Mouse (Mus musculus) limb, embryonic 13.5 days (tissue): Measurements from ENCODE around the gene Itga9. TPM values are rescaled to one million over a fixed set of nuclear protein-coding genes. Genes with fewer than 3 reads are reported as not detected.
A peak's percentile ranks its signal among the peaks of the same experiment; 100 is the strongest.

Experiments used
- ATAC-seq: fragments of 200-750 bp; cut with Nextera tagmentation; 2 replicates; pipeline ENCODE4 v1.8.0; 2017; ENCODE audit warnings: low read depth, moderate number of reproducible peaks, moderate TSS enrichment; ENCODE audit not compliant: low FRiP score
- H3K27ac ChIP-seq: fragments of 300-500 bp; sonication (generic); 2 replicates; pipeline ENCODE4 v1.5.1; 2015; ENCODE audit warnings: inconsistent platforms, mild to moderate bottlenecking, moderate library complexity
- H3K27me3 ChIP-seq: fragments of 300-500 bp; sonication (generic); 2 replicates; pipeline ENCODE4 v1.6.1; 2015; ENCODE audit warnings: mild to moderate bottlenecking, inconsistent platforms
- H3K36me3 ChIP-seq: fragments of 300-500 bp; sonication (generic); 2 replicates; pipeline ENCODE4 v1.6.1; 2015; ENCODE audit warnings: inconsistent platforms, mild to moderate bottlenecking, moderate library complexity
- H3K4me1 ChIP-seq: fragments of 300-500 bp; sonication (generic); 2 replicates; pipeline ENCODE4 v1.6.1; 2015; ENCODE audit warnings: inconsistent platforms
- H3K4me2 ChIP-seq: fragments of 300-500 bp; sonication (generic); replicated peaks from 2 replicates; pipeline ENCODE4 v1.6.1; 2015; ENCODE audit warnings: inconsistent platforms, mild to moderate bottlenecking, moderate library complexity
- H3K4me3 ChIP-seq: fragments of 300-500 bp; sonication (generic); 2 replicates; pipeline ENCODE4 v1.5.1; 2015; ENCODE audit warnings: moderate library complexity, mild to moderate bottlenecking, inconsistent platforms
- H3K9ac ChIP-seq: fragments of 300-500 bp; sonication (generic); 2 replicates; pipeline ENCODE4 v1.6.1; 2015; ENCODE audit warnings: mild to moderate bottlenecking, inconsistent platforms
- H3K9me3 ChIP-seq: fragments of 300-500 bp; sonication (generic); 2 replicates; pipeline ENCODE4 v1.6.1; 2016; ENCODE audit warnings: inconsistent platforms
- WGBS: fragments of 180-500 bp; shearing (Covaris S2); methylation state at CpG from one replicate; pipeline ENCODE4 v1.1.7; 2015; 5-methylcytosine and 5-hydroxymethylcytosine counted together
- polyA plus RNA-seq: library from polyadenylated mRNA; unstranded; fragments of >200 nt; fragmentation: Nextera tagmentation; extraction: Ambion mirVana; gene quantifications from 2 replicates; pipeline ENCODE4 v1.2.1, GENCODE M21; 2015

Gene Itga9
- polyA plus RNA-seq, 1 experiment from 2014 or later: 9.1 TPM

- Histone ChIP-seq H3K4me2 (no peak overlapping the region), H3K4me3 (no peak overlapping the region), H3K36me3 (peaks cover 6% of the 10 kb centered on the region), H3K27me3 (no peaks in the 10 kb centered on the region), H3K9me3 (no peaks in the 10 kb centered on the region), H3K4me1 (peaks cover 60% of the 10 kb centered on the region), H3K27ac (no peak overlapping the region), H3K9ac (no peak overlapping the region)
- 53% methylated on average over 3 of the region's 3 CpGs for WGBS
- ATAC-seq: no peak
Observed at GRCm38 (mm10) chr9:118937515-118937914, 331.0 kb downstream of the Itga9 start.

- 23% methylated on average over 13 of the region's 13 CpGs for WGBS
- no peaks in the 10 kb centered on the region for H3K9me3 ChIP-seq
- no peak for ATAC-seq
- H3K36me3 ChIP-seq: peaks cover 13% of the 10 kb centered on the region
- no peak overlapping the region for H3K4me3 ChIP-seq
- no peaks in the 10 kb centered on the region for H3K27me3 ChIP-seq
- H3K4me2 ChIP-seq: peak overlapping the region; percentile 17; the same call in 1 of the 2 replicates
- H3K27ac ChIP-seq: peak overlapping the region; percentile 85
- peaks cover 66% of the 10 kb centered on the region for H3K4me1 ChIP-seq
- no peak overlapping the region for H3K9ac ChIP-seq
Observed at GRCm38 (mm10) chr9:118939410-118939809, 332.9 kb downstream of the Itga9 start.

GRCm38 (mm10) chr9:118939831-118940230 is 333.3 kb downstream of the Itga9 start:
- no peaks in the 10 kb centered on the region for H3K27me3 ChIP-seq
- H3K27ac ChIP-seq: peak overlapping the region; percentile 85
- no peak overlapping the region for H3K9ac ChIP-seq
- no peak overlapping the region for H3K4me3 ChIP-seq
- ATAC-seq: no peak
- peaks cover 65% of the 10 kb centered on the region for H3K4me1 ChIP-seq
- H3K4me2 ChIP-seq: no peak overlapping the region
- 68% methylated on average over 12 of the region's 12 CpGs for WGBS
- H3K36me3 ChIP-seq: peaks cover 13% of the 10 kb centered on the region
- no peaks in the 10 kb centered on the region for H3K9me3 ChIP-seq

DNA sequence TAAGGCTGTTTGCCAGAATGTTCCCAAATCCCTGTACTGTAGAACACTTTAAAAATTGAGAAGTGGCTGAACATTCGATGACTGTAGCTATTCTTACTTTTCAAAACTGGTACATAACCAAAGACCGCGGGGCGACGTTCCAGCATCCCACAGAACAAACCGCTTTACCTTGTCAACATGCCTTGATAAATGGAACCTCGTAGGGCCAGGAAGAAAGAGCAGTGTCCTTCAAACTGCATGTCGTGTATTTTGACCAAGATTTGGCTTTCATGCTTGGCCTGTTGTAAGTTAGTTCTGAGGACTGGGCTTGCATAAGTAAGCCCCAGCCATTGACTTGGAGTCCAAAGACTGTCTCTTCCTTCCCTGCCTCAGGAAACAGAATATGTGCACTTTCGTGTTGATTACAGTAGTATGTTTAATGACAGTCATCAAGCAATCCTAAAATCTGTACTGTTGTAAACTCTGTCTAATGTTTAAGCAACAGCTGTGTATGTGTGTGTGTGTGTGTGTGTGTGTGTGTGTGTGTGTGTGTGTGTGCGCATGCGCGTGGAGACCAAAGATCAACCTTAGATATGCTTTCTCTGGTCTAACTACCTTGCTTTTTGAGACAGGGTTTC is 334.2 kb downstream of the Itga9 start:
- H3K4me2 ChIP-seq: no peak overlapping the region
- H3K9me3 ChIP-seq: no peaks in the 10 kb centered on the region
- H3K9ac ChIP-seq: no peak overlapping the region
- H3K27ac ChIP-seq: peak overlapping the region; percentile 85
- no peak for ATAC-seq
- no peak overlapping the region for H3K4me3 ChIP-seq
- H3K27me3 ChIP-seq: no peaks in the 10 kb centered on the region
- H3K36me3 ChIP-seq: peaks cover 13% of the 10 kb centered on the region
- H3K4me1 ChIP-seq: peaks cover 57% of the 10 kb centered on the region
- 73% methylated on average over 12 of the region's 12 CpGs for WGBS

- H3K9me3 ChIP-seq: no peaks in the 10 kb centered on the region
- H3K4me3 ChIP-seq: no peak overlapping the region
- no peak overlapping the region for H3K27ac ChIP-seq
- WGBS: 82% methylated on average over 4 of the region's 4 CpGs
- ATAC-seq: no peak
- peaks cover 13% of the 10 kb centered on the region for H3K36me3 ChIP-seq
- peaks cover 44% of the 10 kb centered on the region for H3K4me1 ChIP-seq
- no peak overlapping the region for H3K9ac ChIP-seq
- H3K4me2 ChIP-seq: no peak overlapping the region
- no peaks in the 10 kb centered on the region for H3K27me3 ChIP-seq
Observed at GRCm38 (mm10) chr9:118942030-118942429, 335.5 kb downstream of the Itga9 start.

DNA sequence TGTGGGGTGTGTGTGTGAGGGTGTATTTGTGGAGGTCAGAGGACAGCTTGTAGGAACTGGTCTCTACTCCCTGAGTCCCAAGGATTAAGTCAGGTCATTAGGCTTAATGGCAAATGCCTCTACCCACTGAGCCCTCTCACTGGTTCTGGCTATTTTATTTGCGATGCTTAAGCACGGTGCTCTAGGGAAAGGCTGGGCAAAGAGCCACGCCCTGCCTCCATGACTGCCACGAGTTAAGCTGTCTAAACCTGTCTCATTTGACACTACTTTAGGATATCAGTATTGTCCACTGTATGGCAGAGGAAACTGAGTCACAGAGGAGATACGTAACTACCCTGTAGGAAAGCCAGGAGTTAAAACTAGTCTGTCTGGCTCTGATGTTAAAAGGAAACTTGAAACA is 337.5 kb downstream of the Itga9 start:
- no peak overlapping the region for H3K4me3 ChIP-seq
- H3K27ac ChIP-seq: no peak overlapping the region
- ATAC-seq: no peak
- H3K9ac ChIP-seq: no peak overlapping the region
- peaks cover 13% of the 10 kb centered on the region for H3K36me3 ChIP-seq
- H3K4me2 ChIP-seq: no peak overlapping the region
- peaks cover 46% of the 10 kb centered on the region for H3K4me1 ChIP-seq
- 46% methylated on average over 5 of the region's 5 CpGs for WGBS
- no peaks in the 10 kb centered on the region for H3K9me3 ChIP-seq
- H3K27me3 ChIP-seq: no peaks in the 10 kb centered on the region

DNA sequence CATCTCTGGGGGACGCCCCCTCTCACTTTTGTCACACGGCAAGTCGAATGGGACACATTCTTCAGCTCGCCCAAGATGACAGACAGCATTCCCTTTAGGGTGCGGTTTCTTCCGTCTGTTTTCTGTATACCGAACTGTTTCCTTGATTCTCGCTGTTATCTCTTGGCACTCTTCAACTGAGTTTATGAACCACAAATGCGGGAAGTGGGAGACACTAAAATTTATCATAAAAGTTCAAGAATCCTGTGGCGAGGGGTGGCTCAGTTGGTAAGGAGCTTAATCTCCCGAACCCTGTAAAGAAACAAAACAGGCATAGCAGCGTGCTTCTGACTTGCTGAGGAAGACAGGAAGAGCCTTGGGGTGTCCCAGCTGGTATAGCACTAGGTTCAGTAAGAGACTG is 337.9 kb downstream of the Itga9 start:
- ATAC-seq: no peak
- no peak overlapping the region for H3K4me2 ChIP-seq
- H3K27ac ChIP-seq: no peak overlapping the region
- H3K4me1 ChIP-seq: peaks cover 47% of the 10 kb centered on the region
- H3K36me3 ChIP-seq: peaks cover 13% of the 10 kb centered on the region
- no peak overlapping the region for H3K4me3 ChIP-seq
- H3K9ac ChIP-seq: no peak overlapping the region
- H3K9me3 ChIP-seq: no peaks in the 10 kb centered on the region
- WGBS: 76% methylated on average over 12 of the region's 12 CpGs
- no peaks in the 10 kb centered on the region for H3K27me3 ChIP-seq

DNA sequence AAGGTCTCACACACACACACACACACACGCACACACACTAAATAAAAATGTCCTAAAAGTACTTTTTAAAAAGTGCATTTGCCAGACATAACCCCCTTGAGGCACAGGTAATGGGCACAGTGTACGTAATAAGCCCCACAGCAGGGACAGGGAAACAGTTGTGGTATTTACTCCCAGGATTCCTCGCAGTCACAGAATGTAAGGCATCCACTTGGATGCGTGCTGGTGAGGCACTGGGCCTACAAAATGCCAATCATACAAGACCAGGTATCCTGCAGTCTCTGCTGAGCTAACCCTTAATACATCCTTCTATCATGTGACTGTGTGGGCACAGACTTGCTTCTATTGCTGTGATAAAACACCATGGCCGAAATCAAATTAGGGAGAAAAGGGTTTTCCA is 342.0 kb downstream of the Itga9 start:
- H3K27ac ChIP-seq: no peak overlapping the region
- ATAC-seq: no peak
- WGBS: 74% methylated on average over 5 of the region's 5 CpGs
- no peak overlapping the region for H3K4me2 ChIP-seq
- H3K9me3 ChIP-seq: no peaks in the 10 kb centered on the region
- no peaks in the 10 kb centered on the region for H3K27me3 ChIP-seq
- H3K4me3 ChIP-seq: no peak overlapping the region
- H3K4me1 ChIP-seq: peaks cover 38% of the 10 kb centered on the region
- no peak overlapping the region for H3K9ac ChIP-seq
- peaks cover 14% of the 10 kb centered on the region for H3K36me3 ChIP-seq

DNA sequence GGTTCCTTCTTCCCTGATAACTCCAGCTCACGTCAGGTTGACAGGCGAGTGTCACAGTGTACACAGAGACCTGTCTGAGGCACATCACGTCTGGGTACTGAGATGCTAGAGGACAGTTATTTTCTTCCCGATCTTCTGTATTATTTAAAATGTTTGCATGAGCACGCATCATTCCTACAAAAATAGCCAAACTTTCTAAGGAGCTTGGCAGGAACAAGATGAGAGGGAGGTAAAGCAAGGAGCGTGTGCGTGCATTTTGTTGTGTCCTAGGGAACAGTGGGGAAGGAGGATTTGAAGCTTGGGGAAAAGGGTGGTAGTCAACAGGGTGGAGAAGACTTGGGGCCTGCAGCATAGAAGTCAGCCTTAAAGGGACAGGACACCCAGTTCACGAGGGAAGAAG is 342.6 kb downstream of the Itga9 start:
- peaks cover 15% of the 10 kb centered on the region for H3K36me3 ChIP-seq
- no peak overlapping the region for H3K4me3 ChIP-seq
- no peak overlapping the region for H3K4me2 ChIP-seq
- H3K9ac ChIP-seq: no peak overlapping the region
- ATAC-seq: no peak
- no peak overlapping the region for H3K27ac ChIP-seq
- H3K27me3 ChIP-seq: no peaks in the 10 kb centered on the region
- no peaks in the 10 kb centered on the region for H3K9me3 ChIP-seq
- WGBS: 89% methylated on average over 8 of the region's 8 CpGs
- peaks cover 32% of the 10 kb centered on the region for H3K4me1 ChIP-seq

DNA sequence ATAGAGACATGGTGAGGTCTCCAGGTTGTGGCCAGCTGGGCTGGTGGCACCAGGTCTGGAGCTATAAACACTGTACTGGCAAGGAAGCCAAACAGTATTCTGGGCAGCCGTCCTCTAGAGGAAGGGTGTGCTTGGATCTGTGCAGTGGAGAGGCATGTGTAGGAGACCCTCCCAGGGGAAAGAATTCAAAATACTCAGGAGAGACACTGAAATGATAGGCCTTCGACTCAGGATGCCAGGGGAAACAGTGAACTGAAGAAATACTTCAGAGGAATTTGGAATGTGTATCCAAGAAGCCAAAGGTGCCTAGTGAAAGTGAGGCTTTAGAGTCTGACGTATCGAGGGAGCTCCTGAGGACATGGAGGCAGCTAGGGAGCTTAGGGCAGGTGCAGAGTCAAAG is 343.2 kb downstream of the Itga9 start:
- Histone ChIP-seq H3K9ac (no peak overlapping the region), H3K9me3 (0 out of 2 replicates have a peak, but pooled peaks cover under 1% of the 10 kb centered on the region), H3K36me3 (peaks cover 15% of the 10 kb centered on the region), H3K4me2 (no peak overlapping the region), H3K4me3 (no peak overlapping the region), H3K27me3 (no peaks in the 10 kb centered on the region), H3K27ac (no peak overlapping the region), H3K4me1 (peaks cover 27% of the 10 kb centered on the region)
- WGBS: 59% methylated on average over 4 of the region's 4 CpGs
- no peak for ATAC-seq

DNA sequence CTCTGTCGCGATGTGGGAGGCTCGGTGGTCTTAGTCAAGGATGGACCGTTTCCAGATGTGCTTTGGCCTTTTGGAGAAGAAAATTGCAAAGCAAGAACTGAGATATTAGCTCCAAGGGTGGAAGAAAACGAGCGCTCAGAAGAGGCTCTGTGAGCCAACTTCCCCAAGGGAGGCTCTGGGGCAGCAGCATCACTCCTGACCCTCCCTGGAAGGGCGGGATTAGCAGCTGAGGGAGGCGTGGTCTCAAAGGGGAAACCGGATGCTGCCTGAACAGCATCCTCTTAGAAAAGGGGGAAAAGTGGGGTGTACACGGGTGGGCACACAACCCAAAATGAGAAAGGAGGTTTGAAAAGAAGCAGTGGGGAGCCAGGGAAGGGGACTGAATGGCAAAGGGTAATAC is 343.6 kb downstream of the Itga9 start:
- ATAC-seq: no peak
- Histone ChIP-seq H3K9ac (no peak overlapping the region), H3K36me3 (peaks cover 18% of the 10 kb centered on the region), H3K4me3 (no peak overlapping the region), H3K4me2 (no peak overlapping the region), H3K27ac (no peak overlapping the region), H3K4me1 (peaks cover 27% of the 10 kb centered on the region), H3K27me3 (no peaks in the 10 kb centered on the region), H3K9me3 (0 out of 2 replicates have a peak, but pooled peaks cover 3% of the 10 kb centered on the region)
- WGBS: 70% methylated on average over 10 of the region's 10 CpGs
